Mouse (Mus musculus): Measurements from ENCODE around the gene Dgke.

DNA sequence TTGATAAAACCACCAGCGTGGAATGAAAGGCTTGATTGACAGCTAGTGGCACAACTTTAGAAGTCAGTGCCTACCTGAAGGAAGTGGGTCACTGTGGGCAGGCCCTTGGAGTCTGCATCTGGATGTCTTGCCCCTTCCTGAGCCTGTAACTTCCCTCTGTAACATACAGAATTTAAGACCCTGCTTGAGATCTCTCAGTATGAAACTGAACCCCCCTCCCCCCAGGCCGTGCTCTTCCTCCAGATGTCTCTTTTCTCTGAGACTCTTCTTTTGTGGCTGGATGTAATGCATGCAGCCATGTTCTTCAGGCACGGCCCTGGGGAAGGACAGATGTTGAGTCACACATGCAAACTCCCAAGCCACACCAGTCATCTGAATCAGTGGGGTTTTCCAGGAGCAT is 28.7 kb upstream of the Dgke start:
- TF ChIP-seq MAFK (IDR thresholded peaks at IDR 0.05; ENCODE audit: insufficient read depth, low read depth, low read length) (no peak), ZC3H11A (IDR thresholded peaks at IDR 0.05; ENCODE audit: borderline replicate concordance, low read depth, low read length) (no peak)

All from ES-E14 (cell line).